Mouse (Mus musculus) embryo, embryonic 11 days (tissue): ENCODE measurements around the gene Stxbp1.
"Not testable (repeated sequence)": the region's sequence is repeated elsewhere in the genome, so short reads cannot be mapped to it uniquely, and the experiment has no call there.

Source experiments
- DNase-seq: peaks from one replicate; pipeline ENCODE4 v3.0.0-alpha.2; 2015

Gene Stxbp1

GRCm38 (mm10) chr2:32870275-32871100 is 23.4 kb upstream of the Stxbp1 start:
- no peak for DNase-seq

- DNase-seq = no peak
Observed at GRCm38 (mm10) chr2:32869721-32870274, 22.8 kb upstream of the Stxbp1 start.

GRCm38 (mm10) chr2:32867354-32867753 is 20.3 kb upstream of the Stxbp1 start:
- DNase-seq = no peak

- DNase-seq = peak; percentile 70
Observed at GRCm38 (mm10) chr2:32864755-32865154, 17.7 kb upstream of the Stxbp1 start.

- DNase-seq = no peak
Observed at GRCm38 (mm10) chr2:32863317-32863716, 16.3 kb upstream of the Stxbp1 start.

GRCm38 (mm10) chr2:32860799-32861198 is 13.8 kb upstream of the Stxbp1 start:
- no peak for DNase-seq

GRCm38 (mm10) chr2:32859622-32860012 is 12.6 kb upstream of the Stxbp1 start:
- DNase-seq = no peak

GRCm38 (mm10) chr2:32859010-32859621 is 12.1 kb upstream of the Stxbp1 start:
- peak; percentile 76 for DNase-seq

- DNase-seq = peak; percentile 91
Observed at GRCm38 (mm10) chr2:32857584-32857983, 10.5 kb upstream of the Stxbp1 start.

- no peak for DNase-seq
Observed at GRCm38 (mm10) chr2:32855790-32856465, 8.9 kb upstream of the Stxbp1 start.

- DNase-seq = no peak
Observed at GRCm38 (mm10) chr2:32855046-32855785, 8.2 kb upstream of the Stxbp1 start.

- DNase-seq = peak; percentile 94
Observed at GRCm38 (mm10) chr2:32854206-32854605, 7.2 kb upstream of the Stxbp1 start.

GRCm38 (mm10) chr2:32853716-32854115 is 6.7 kb upstream of the Stxbp1 start:
- DNase-seq = not testable (repeated sequence)

GRCm38 (mm10) chr2:32852156-32852555 is 5.1 kb upstream of the Stxbp1 start:
- DNase-seq = peak; percentile 80

GRCm38 (mm10) chr2:32847468-32847821 is 400 bp upstream of the Stxbp1 start:
- no peak for DNase-seq

GRCm38 (mm10) chr2:32846101-32846804 is 792 bp downstream of the Stxbp1 start:
- peak; percentile 60 for DNase-seq

- no peak for DNase-seq
Observed at GRCm38 (mm10) chr2:32845572-32846100, 1.4 kb downstream of the Stxbp1 start.

GRCm38 (mm10) chr2:32842558-32842957 is 4.5 kb downstream of the Stxbp1 start:
- DNase-seq = peak; percentile 25

GRCm38 (mm10) chr2:32841099-32841498 is 5.9 kb downstream of the Stxbp1 start:
- DNase-seq = no peak

- no peak for DNase-seq
Observed at GRCm38 (mm10) chr2:32839261-32839660, 7.8 kb downstream of the Stxbp1 start.

GRCm38 (mm10) chr2:32838147-32838884 is 8.7 kb downstream of the Stxbp1 start:
- DNase-seq = no peak
